Mouse (Mus musculus) kidney, postnatal 0 days (tissue): ENCODE measurements at regions not wholly inside any gene's neighbourhood (a gene's known extent, or its start where the extent isn't known, plus 50 kb on each side); places are given as distances from the start of the nearest gene placed in this dataset.

ENCODE experiments used
- ATAC-seq: fragments of 200-750 bp; cut with Nextera tagmentation; replicated peaks from 2 replicates; pipeline ENCODE4 v1.8.0; 2017; ENCODE audit warnings: low read depth, moderate number of reproducible peaks, moderate TSS enrichment, moderate library complexity; ENCODE audit not compliant: low FRiP score
- DNase-seq: peaks from one replicate; pipeline ENCODE4 v3.0.0-alpha.2; 2016; ENCODE audit warnings: low spot score
- H3K27ac ChIP-seq: fragments of 300-500 bp; sonication (generic); 2 replicates; pipeline ENCODE4 v1.5.1; 2014; ENCODE audit warnings: mild to moderate bottlenecking
- H3K27me3 ChIP-seq: fragments of 300-500 bp; sonication (generic); 2 replicates; pipeline ENCODE4 v1.6.1; 2014; ENCODE audit warnings: low read length, mixed read lengths; ENCODE audit not compliant: insufficient read depth
- H3K36me3 ChIP-seq: fragments of 300-500 bp; sonication (generic); 2 replicates; pipeline ENCODE4 v1.6.1; 2014; ENCODE audit warnings: low read length, mixed read lengths; ENCODE audit not compliant: insufficient read depth
- H3K4me1 ChIP-seq: fragments of 300-500 bp; sonication (generic); replicated peaks from 2 replicates; pipeline ENCODE4 v1.6.1; 2014; ENCODE audit warnings: antibody characterized with exemption, low read length, mixed read lengths; ENCODE audit not compliant: insufficient read depth
- H3K4me2 ChIP-seq: fragments of 300-500 bp; sonication (generic); 2 replicates; pipeline ENCODE4 v1.6.1; 2014; ENCODE audit warnings: mild to moderate bottlenecking, low read length, moderate library complexity, mixed read lengths
- H3K4me3 ChIP-seq: fragments of 300-500 bp; sonication (generic); replicated peaks from 2 replicates; pipeline ENCODE4 v1.5.1; 2014; ENCODE audit warnings: low read depth, low read length
- H3K9ac ChIP-seq: fragments of 300-500 bp; sonication (generic); 2 replicates; pipeline ENCODE4 v1.6.1; 2014; ENCODE audit warnings: low read depth, low read length
- H3K9me3 ChIP-seq: fragments of 300-500 bp; sonication (generic); replicated peaks from 2 replicates; pipeline ENCODE4 v1.6.1; 2016; ENCODE audit warnings: low read length, inconsistent platforms, mixed read lengths
- CTCF ChIP-seq: IDR thresholded peaks from 2 replicates; pipeline ENCODE4 v1.5.1; 2016; ENCODE audit warnings: antibody characterized with exemption, low read depth, mild to moderate bottlenecking, moderate library complexity
- WGBS: fragments of 180-500 bp; shearing (Covaris S2); extraction: QIAGEN DNeasy Blood & Tissue Kit; methylation state at CpG from one replicate; pipeline ENCODE4 v1.1.7; 2014; 5-methylcytosine and 5-hydroxymethylcytosine counted together

- TF ChIP-seq CTCF: no peak
- no peaks in the 10 kb centered on the region for H3K27me3 ChIP-seq
- H3K9ac ChIP-seq: no peak overlapping the region
- H3K4me3 ChIP-seq: no peak overlapping the region
- H3K27ac ChIP-seq: no peak overlapping the region
- no peaks in the 10 kb centered on the region for H3K9me3 ChIP-seq
- DNase-seq: no peak
- H3K36me3 ChIP-seq: no peaks in the 10 kb centered on the region
- H3K4me2 ChIP-seq: no peak overlapping the region
- ATAC-seq: no peak
- WGBS: 95% methylated on average over 6 of the region's 6 CpGs
- H3K4me1 ChIP-seq: no peaks in the 10 kb centered on the region
These were observed 438.2 kb downstream of the Rwdd3 start for GRCm38 (mm10) chr3:120733332-120733731.

GRCm38 (mm10) chr3:120732391-120732790 lies 439.1 kb downstream of the Rwdd3 start:
- Histone ChIP-seq H3K4me1 (no peaks in the 10 kb centered on the region), H3K4me2 (no peak overlapping the region), H3K27me3 (no peaks in the 10 kb centered on the region), H3K27ac (no peak overlapping the region), H3K9ac (no peak overlapping the region), H3K4me3 (no peak overlapping the region), H3K9me3 (no peaks in the 10 kb centered on the region), H3K36me3 (no peaks in the 10 kb centered on the region)
- ATAC-seq (no peak), DNase-seq (no peak)
- WGBS: 93% methylated on average over 8 of the region's 8 CpGs
- TF ChIP-seq CTCF: no peak

GRCm38 (mm10) chr3:120731287-120731686 lies 440.2 kb downstream of the Rwdd3 start:
- H3K9ac ChIP-seq: no peak overlapping the region
- no peak overlapping the region for H3K4me2 ChIP-seq
- H3K27me3 ChIP-seq: no peaks in the 10 kb centered on the region
- no peak for TF ChIP-seq CTCF
- no peaks in the 10 kb centered on the region for H3K9me3 ChIP-seq
- 54% methylated on average over 9 of the region's 9 CpGs for WGBS
- no peaks in the 10 kb centered on the region for H3K4me1 ChIP-seq
- no peak overlapping the region for H3K27ac ChIP-seq
- H3K4me3 ChIP-seq: no peak overlapping the region
- ATAC-seq: no peak
- no peak for DNase-seq
- H3K36me3 ChIP-seq: no peaks in the 10 kb centered on the region

GRCm38 (mm10) chr3:120730225-120730624 lies 441.3 kb downstream of the Rwdd3 start:
- 73% methylated on average over 4 of the region's 4 CpGs for WGBS
- Histone ChIP-seq H3K4me2 (no peak overlapping the region), H3K4me3 (no peak overlapping the region)

GRCm38 (mm10) chr3:120729671-120730070 lies 441.8 kb downstream of the Rwdd3 start:
- Histone ChIP-seq H3K27ac (no peak overlapping the region), H3K9me3 (no peaks in the 10 kb centered on the region), H3K36me3 (no peaks in the 10 kb centered on the region), H3K9ac (no peak overlapping the region), H3K4me2 (no peak overlapping the region), H3K27me3 (no peaks in the 10 kb centered on the region), H3K4me3 (no peak overlapping the region), H3K4me1 (no peaks in the 10 kb centered on the region)
- DNase-seq (no peak), ATAC-seq (no peak)
- WGBS: 62% methylated on average over 5 of the region's 5 CpGs
- no peak for TF ChIP-seq CTCF

More at GRCm38 (mm10) chr3:120730225-120730624, 441.3 kb downstream of the Rwdd3 start:
- H3K9ac ChIP-seq: no peak overlapping the region
- H3K36me3 ChIP-seq: no peaks in the 10 kb centered on the region
- DNase-seq (no peak), ATAC-seq (no peak)
- no peaks in the 10 kb centered on the region for H3K9me3 ChIP-seq
- H3K27ac ChIP-seq: no peak overlapping the region
- no peaks in the 10 kb centered on the region for H3K4me1 ChIP-seq
- TF ChIP-seq CTCF: no peak
- no peaks in the 10 kb centered on the region for H3K27me3 ChIP-seq

GRCm38 (mm10) chr3:120685227-120685626 lies 486.3 kb downstream of the Rwdd3 start:
- no peak overlapping the region for H3K9ac ChIP-seq
- 72% methylated on average over 4 of the region's 4 CpGs for WGBS
- no peak overlapping the region for H3K4me2 ChIP-seq
- no peaks in the 10 kb centered on the region for H3K27me3 ChIP-seq
- no peak overlapping the region for H3K4me3 ChIP-seq
- H3K9me3 ChIP-seq: no peaks in the 10 kb centered on the region
- no peak for TF ChIP-seq CTCF
- H3K36me3 ChIP-seq: no peaks in the 10 kb centered on the region
- no peak overlapping the region for H3K27ac ChIP-seq
- no peaks in the 10 kb centered on the region for H3K4me1 ChIP-seq
- ATAC-seq (no peak), DNase-seq (no peak)

GRCm38 (mm10) chr3:120675906-120676305 lies 495.6 kb downstream of the Rwdd3 start:
- H3K36me3 ChIP-seq: no peaks in the 10 kb centered on the region
- no peak overlapping the region for H3K4me2 ChIP-seq
- 44% methylated on average over 2 of the region's 2 CpGs for WGBS
- H3K9ac ChIP-seq: no peak overlapping the region
- no peaks in the 10 kb centered on the region for H3K4me1 ChIP-seq
- no peak for DNase-seq
- H3K4me3 ChIP-seq: no peak overlapping the region
- no peaks in the 10 kb centered on the region for H3K9me3 ChIP-seq
- H3K27ac ChIP-seq: no peak overlapping the region
- no peak for TF ChIP-seq CTCF
- no peaks in the 10 kb centered on the region for H3K27me3 ChIP-seq
- no peak for ATAC-seq
